Mouse (Mus musculus) stomach, embryonic 14.5 days (tissue): ENCODE measurements around the gene Acpp. TPM values are rescaled to one million over a fixed set of nuclear protein-coding genes. Genes with fewer than 3 reads are reported as not detected.
A peak's percentile ranks its signal among the peaks of the same experiment; 100 is the strongest.
"Not testable (repeated sequence)": the region's sequence is repeated elsewhere in the genome, so short reads cannot be mapped to it uniquely, and the experiment has no call there.

Source experiments
- ATAC-seq: fragments of 200-750 bp; cut with Nextera tagmentation; 2 replicates; pipeline ENCODE4 v1.8.0; 2017; ENCODE audit warnings: low read depth, moderate TSS enrichment; ENCODE audit not compliant: insufficient number of reproducible peaks, insufficient read depth, low FRiP score
- H3K27ac ChIP-seq: fragments of 300-500 bp; sonication (generic); 2 replicates; pipeline ENCODE4 v1.5.1; 2014; ENCODE audit warnings: mild to moderate bottlenecking, low read length, moderate library complexity, mixed read lengths
- H3K27me3 ChIP-seq: fragments of 300-500 bp; sonication (generic); 2 replicates; pipeline ENCODE4 v1.6.1; 2014; ENCODE audit warnings: low read length, control low read depth, mixed read lengths; ENCODE audit not compliant: control insufficient read depth, insufficient read depth
- H3K36me3 ChIP-seq: fragments of 300-500 bp; sonication (generic); 2 replicates; pipeline ENCODE4 v1.6.1; 2014; ENCODE audit warnings: mild to moderate bottlenecking, control low read depth, low read length, moderate library complexity, mixed read lengths; ENCODE audit not compliant: control insufficient read depth, insufficient read depth
- H3K4me1 ChIP-seq: fragments of 300-500 bp; sonication (generic); 2 replicates; pipeline ENCODE4 v1.6.1; 2014; ENCODE audit warnings: low read length, control low read depth, mixed read lengths; ENCODE audit not compliant: control insufficient read depth, insufficient read depth
- H3K4me2 ChIP-seq: fragments of 300-500 bp; sonication (generic); replicated peaks from 2 replicates; pipeline ENCODE4 v1.6.1; 2014; ENCODE audit warnings: low read depth, low read length, control low read depth
- H3K4me3 ChIP-seq: fragments of 300-500 bp; sonication (generic); 2 replicates; pipeline ENCODE4 v1.5.1; 2014; ENCODE audit warnings: low read depth, low read length, control low read depth
- H3K9ac ChIP-seq: fragments of 300-500 bp; sonication (generic); replicated peaks from 2 replicates; pipeline ENCODE4 v1.6.1; 2014; ENCODE audit warnings: low read depth, mild to moderate bottlenecking, control low read depth, low read length, moderate library complexity, mixed read lengths
- H3K9me3 ChIP-seq: fragments of 300-500 bp; sonication (generic); 2 replicates; pipeline ENCODE4 v1.6.1; 2016; ENCODE audit warnings: low read depth, low read length, control low read depth; ENCODE audit not compliant: control insufficient read depth
- WGBS: fragments of 180-500 bp; shearing (Covaris S2); extraction: QIAGEN DNeasy Blood & Tissue Kit; methylation state at CpG from one replicate; pipeline ENCODE4 v1.1.7; 2014; 5-methylcytosine and 5-hydroxymethylcytosine counted together
- polyA plus RNA-seq: library from polyadenylated mRNA; unstranded; fragments of >200 nt; fragmentation: Nextera tagmentation; extraction: Ambion mirVana; gene quantifications from 2 replicates; pipeline ENCODE4 v1.2.1, GENCODE M21; 2014

The Acpp gene
- polyA plus RNA-seq: 0.75 and 0.97 TPM in 2 replicates

DNA sequence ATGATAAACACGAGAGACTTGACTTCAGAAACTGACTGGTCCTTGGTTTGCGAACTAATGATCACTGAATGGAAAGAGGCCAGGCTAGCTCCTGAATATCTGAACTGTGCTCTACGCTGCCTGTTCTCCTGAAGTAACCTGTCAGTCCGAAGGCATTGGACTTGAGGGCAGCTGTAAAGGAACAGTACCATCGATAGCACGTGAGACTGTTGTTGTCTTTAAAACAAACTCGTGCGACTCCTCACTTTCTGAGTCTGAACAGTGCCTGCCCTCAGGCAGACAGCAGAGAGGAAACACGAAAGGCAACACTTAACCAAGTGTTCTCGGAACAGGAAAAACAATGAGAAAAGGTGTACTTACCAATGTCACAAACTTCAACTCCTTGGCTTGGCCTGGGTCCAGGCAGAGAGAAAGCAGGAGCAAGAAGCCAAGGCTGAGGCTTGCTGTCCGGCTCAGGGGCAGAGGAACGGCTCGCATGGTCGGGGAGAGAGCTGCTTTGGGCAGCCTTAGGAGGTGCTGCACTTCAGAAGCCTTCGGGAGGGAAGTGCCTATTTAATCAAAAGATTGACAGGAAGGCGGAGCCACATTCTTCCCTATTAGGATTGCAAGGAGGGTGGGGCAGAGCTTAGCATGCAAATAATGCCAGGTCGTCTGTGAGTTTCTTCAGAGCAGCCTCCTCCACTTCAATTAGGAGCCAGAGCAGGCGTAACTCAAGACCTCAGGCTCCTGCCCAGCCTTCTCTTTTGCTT, at the start of gene Acpp:
Gene Acpp (minus strand): TSS at position 566 of the 749 bp plus-strand sequence.
- Histone ChIP-seq H3K4me1 (no peaks in the 10 kb centered on the region), H3K4me3 (peak within 1 kb of the TSS; percentile 9; the same call in 1 of the 2 replicates), H3K4me2 (peak within 1 kb of the TSS; percentile 40), H3K9me3 (no peaks in the 10 kb centered on the region), H3K27me3 (no peaks in the 10 kb centered on the region), H3K36me3 (no peaks in the 10 kb centered on the region), H3K9ac (no peak within 1 kb of the TSS), H3K27ac (no peak within 1 kb of the TSS)
- ATAC-seq: peak; percentile 65; the same call in 1 of the 2 replicates
- 17% methylated on average over 18 of the region's 18 CpGs for WGBS

GRCm38 (mm10) chr9:104382571-104383170, 45.1 kb upstream of the Acpp start:
- H3K9ac ChIP-seq: no peak overlapping the region
- H3K27me3 ChIP-seq: no peaks in the 10 kb centered on the region
- no peak overlapping the region for H3K27ac ChIP-seq
- H3K4me3 ChIP-seq: no peak overlapping the region
- WGBS: 76% methylated on average over 6 of the region's 6 CpGs
- no peaks in the 10 kb centered on the region for H3K4me1 ChIP-seq
- H3K4me2 ChIP-seq: no peak overlapping the region
- H3K9me3 ChIP-seq: no peaks in the 10 kb centered on the region
- no peaks in the 10 kb centered on the region for H3K36me3 ChIP-seq
- ATAC-seq: no peak

- H3K27ac ChIP-seq: no peak overlapping the region
- H3K4me1 ChIP-seq: no peaks in the 10 kb centered on the region
- ATAC-seq: no peak
- no peak overlapping the region for H3K4me2 ChIP-seq
- H3K9me3 ChIP-seq: no peaks in the 10 kb centered on the region
- no peaks in the 10 kb centered on the region for H3K36me3 ChIP-seq
- H3K9ac ChIP-seq: no peak overlapping the region
- no peaks in the 10 kb centered on the region for H3K27me3 ChIP-seq
- H3K4me3 ChIP-seq: no peak overlapping the region
- WGBS: 62% methylated on average over 9 of the region's 9 CpGs
Observed at GRCm38 (mm10) chr9:104379532-104380162, 42.1 kb upstream of the Acpp start.

DNA sequence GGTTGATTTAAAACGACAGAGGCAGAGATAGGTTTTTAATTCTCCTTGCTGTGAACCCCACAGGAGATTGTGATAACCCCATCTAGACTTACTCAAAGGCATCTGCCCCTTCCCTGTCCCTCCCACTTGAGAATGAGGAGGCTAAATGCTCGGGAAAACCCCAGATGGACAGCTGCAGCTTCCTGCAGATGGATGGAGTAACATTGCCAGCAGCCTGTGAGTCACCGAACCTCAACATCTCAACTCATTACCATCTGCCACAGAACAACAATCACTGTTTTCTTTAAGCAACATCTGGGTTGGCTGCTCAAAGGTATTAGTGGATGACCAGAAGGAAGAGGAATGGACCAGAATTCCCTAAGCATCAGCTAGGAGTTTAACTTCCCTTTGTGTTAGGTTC, 38.0 kb upstream of the Acpp start:
- 39% methylated on average over 3 of the region's 3 CpGs for whole genome bisulfite sequencing
- no peaks in the 10 kb centered on the region for H3K9me3 ChIP-seq
- H3K27ac ChIP-seq: no peak overlapping the region
- no peak overlapping the region for H3K9ac ChIP-seq
- H3K4me3 ChIP-seq: no peak overlapping the region
- no peak overlapping the region for H3K4me2 ChIP-seq
- H3K27me3 ChIP-seq: no peaks in the 10 kb centered on the region
- ATAC-seq: no peak
- no peaks in the 10 kb centered on the region for H3K36me3 ChIP-seq
- H3K4me1 ChIP-seq: no peaks in the 10 kb centered on the region

- H3K4me1 ChIP-seq: no peaks in the 10 kb centered on the region
- no peak for ATAC-seq
- H3K27ac ChIP-seq: no peak overlapping the region
Observed at GRCm38 (mm10) chr9:104373253-104373652, 35.7 kb upstream of the Acpp start.

DNA sequence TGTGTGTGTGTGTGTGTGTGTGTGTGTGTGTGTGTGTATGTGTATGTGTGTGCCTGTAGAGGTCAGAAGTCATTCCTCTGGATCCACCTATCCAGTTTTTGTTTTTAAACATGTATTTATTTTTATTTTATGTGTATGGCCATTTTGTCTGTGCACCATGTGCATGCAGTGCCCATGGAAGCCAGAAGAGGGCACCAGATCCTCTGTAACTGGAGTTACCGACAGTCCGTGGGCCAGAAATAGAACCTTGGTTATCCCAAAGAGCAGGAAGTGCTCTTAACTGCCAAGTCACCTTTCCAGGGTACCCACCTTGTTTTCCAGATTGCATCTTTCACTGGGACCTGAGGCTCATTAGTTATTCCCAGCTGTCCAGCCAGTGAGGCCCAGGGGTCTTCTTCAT, 29.4 kb upstream of the Acpp start:
- no peak for ATAC-seq

More at GRCm38 (mm10) chr9:104373253-104373652, 35.7 kb upstream of the Acpp start:
- no peak overlapping the region for H3K4me2 ChIP-seq
- no peaks in the 10 kb centered on the region for H3K27me3 ChIP-seq
- H3K36me3 ChIP-seq: no peaks in the 10 kb centered on the region
- no peaks in the 10 kb centered on the region for H3K9me3 ChIP-seq
- 31% methylated on average over 6 of the region's 6 CpGs for WGBS
- H3K4me3 ChIP-seq: no peak overlapping the region
- H3K9ac ChIP-seq: no peak overlapping the region

GRCm38 (mm10) chr9:104361951-104362350, 24.4 kb upstream of the Acpp start:
- not testable (repeated sequence) for H3K4me3 ChIP-seq, ATAC-seq, H3K9me3 ChIP-seq, H3K9ac ChIP-seq, H3K4me1 ChIP-seq, H3K36me3 ChIP-seq, H3K27me3 ChIP-seq, H3K27ac ChIP-seq, H3K4me2 ChIP-seq
- 79% methylated on average over 1 of the region's 1 CpGs for WGBS

More for the DNA sequence above, 29.4 kb upstream of the Acpp start:
- no peaks in the 10 kb centered on the region for H3K36me3 ChIP-seq
- no peak overlapping the region for H3K4me3 ChIP-seq
- H3K4me2 ChIP-seq: no peak overlapping the region
- 69% methylated on average over 2 of the region's 2 CpGs for WGBS
- no peaks in the 10 kb centered on the region for H3K27me3 ChIP-seq
- H3K9ac ChIP-seq: no peak overlapping the region
- no peaks in the 10 kb centered on the region for H3K4me1 ChIP-seq
- H3K27ac ChIP-seq: no peak overlapping the region
- no peaks in the 10 kb centered on the region for H3K9me3 ChIP-seq

DNA sequence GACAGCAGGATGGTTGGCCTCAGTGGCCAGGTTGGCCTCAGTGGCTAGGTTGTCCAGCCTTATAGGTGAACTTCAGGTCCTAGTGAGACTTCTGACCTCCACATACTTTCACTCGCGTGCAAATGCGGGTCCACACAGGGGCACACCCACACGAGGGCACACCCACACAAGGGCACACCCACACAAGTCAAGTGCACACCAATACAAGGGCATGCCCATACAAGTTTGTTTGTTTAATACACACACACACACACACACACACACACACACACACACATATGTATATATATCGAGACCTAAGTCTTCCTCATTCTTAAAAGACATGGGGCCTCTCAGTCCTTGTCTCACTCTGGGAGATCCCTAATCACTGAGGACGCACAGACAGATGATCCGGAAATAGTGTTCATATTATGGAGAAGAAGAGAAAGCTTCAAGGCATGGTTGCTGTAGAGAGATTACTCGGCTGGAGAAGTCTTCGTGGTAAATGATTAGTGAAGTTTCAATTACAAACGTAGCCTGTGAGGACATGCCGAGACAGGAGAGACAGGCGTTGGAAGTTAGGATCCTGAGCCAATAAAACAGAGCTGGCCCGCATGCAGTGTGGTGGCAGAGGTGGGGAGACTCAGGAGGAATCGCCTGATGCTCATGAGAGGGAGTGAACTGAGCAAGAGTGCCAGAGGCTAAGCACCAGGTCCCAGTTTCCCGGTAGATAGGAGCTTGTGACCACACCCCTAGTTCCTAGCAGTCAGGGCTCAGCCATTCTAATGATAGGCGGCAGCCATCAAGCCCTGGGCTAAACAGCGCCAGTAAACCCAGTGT, 23.7 kb upstream of the Acpp start:
- H3K4me2 ChIP-seq: no peak overlapping the region
- 67% methylated on average over 17 of the region's 17 CpGs for WGBS
- no peak overlapping the region for H3K27ac ChIP-seq
- ATAC-seq: 0 out of 2 replicates have a peak, but pooled peaks have one; percentile 46
- no peaks in the 10 kb centered on the region for H3K4me1 ChIP-seq
- no peak overlapping the region for H3K4me3 ChIP-seq
- no peak overlapping the region for H3K9ac ChIP-seq
- no peaks in the 10 kb centered on the region for H3K27me3 ChIP-seq
- no peaks in the 10 kb centered on the region for H3K9me3 ChIP-seq
- no peaks in the 10 kb centered on the region for H3K36me3 ChIP-seq
